In the genomic region with DNA sequence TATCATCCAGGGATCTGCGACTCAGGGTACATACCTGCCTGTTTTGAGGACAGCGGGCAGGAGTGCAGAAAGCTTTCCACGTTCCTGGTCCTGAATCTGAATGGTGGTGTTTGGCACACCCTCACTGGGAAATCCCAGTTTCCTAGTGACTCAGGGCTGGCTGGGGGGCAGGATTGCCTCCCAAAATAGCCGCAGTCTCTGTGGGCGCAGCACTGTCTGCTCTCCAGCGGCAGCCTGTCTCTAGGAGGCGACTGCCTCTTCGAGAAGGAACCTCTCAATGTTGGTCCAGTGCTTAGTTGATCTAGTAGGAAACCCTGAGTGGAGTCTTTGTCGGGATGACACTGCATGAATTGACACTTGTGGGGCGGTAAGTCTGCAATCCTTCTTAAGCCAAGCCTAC, we compare ENCODE assay signal across 10 mouse cellular contexts.
DNase-seq lines count a peak whose midpoint lies in the region.
"Had no signal": no experiment of that assay in that cellular context is flagged by ENCODE, and none has a peak within 500 bp of the region (broad histone marks: within the 10 kb centered on the region; RNA-seq: fewer than 3 reads in every experiment).

No protein-coding gene starts in this region.

- peak; percentile 6 to 17 for DNase-seq in heart, postnatal 10 days
- no peak for DNase-seq in heart, postnatal 36 days
- DNase-seq in right cerebral cortex, adult 18-20 months = peak; percentile 82
- DNase-seq in right cerebral cortex, postnatal 4 days = no peak
- DNase-seq in left cerebral cortex, postnatal 25 days (ENCODE audit: low spot score in 2 of 2) = peak; percentile 53 to 87
- DNase-seq in kidney, postnatal 36 days = no peak
- no peak for DNase-seq in embryo, embryonic 10 days (ENCODE audit: low spot score)
- DNase-seq: B cell, adult 2 months; cerebellum, adult 8-10 months; gastrocnemius, adult 2 months had no signal

- intact Hi-C loops in heart, postnatal 10 days (cut with DNase I) = no loop called here
- intact Hi-C loops in heart, postnatal 36 days (cut with DNase I) = no loop called here
- intact Hi-C loops in left cerebral cortex, postnatal 25 days (cut with DNase I) = no loop called here

Comparison
In these comparisons a context has a peak if more than half of its experiments do, and no peak if none do; other contexts are left out.
1. DNase-seq: peak in heart, postnatal 10 days (2 of 2), right cerebral cortex, adult 18-20 months (single experiment) and left cerebral cortex, postnatal 25 days (2 of 2); none in heart, postnatal 36 days (0 of 2), right cerebral cortex, postnatal 4 days (single experiment), kidney, postnatal 36 days (0 of 2) and embryo, embryonic 10 days (single experiment).